Mouse (Mus musculus) heart, embryonic 15.5 days (tissue): Measurements from ENCODE around the gene Ubash3a. TPM values are rescaled to one million over a fixed set of nuclear protein-coding genes. Genes with fewer than 3 reads are reported as not detected.

ENCODE experiments used
- ATAC-seq: fragments of 200-750 bp; cut with Nextera tagmentation; replicated peaks from 2 replicates; pipeline ENCODE4 v1.8.0; 2017; ENCODE audit warnings: low read depth, moderate TSS enrichment; ENCODE audit not compliant: insufficient number of reproducible peaks, insufficient read depth, low FRiP score
- H3K27ac ChIP-seq: fragments of 300-500 bp; sonication (generic); 2 replicates; pipeline ENCODE4 v1.5.1; 2015; ENCODE audit warnings: mild to moderate bottlenecking, inconsistent platforms
- H3K27me3 ChIP-seq: fragments of 300-500 bp; sonication (generic); 2 replicates; pipeline ENCODE4 v1.6.1; 2015; ENCODE audit warnings: inconsistent platforms
- H3K36me3 ChIP-seq: fragments of 300-500 bp; sonication (generic); 2 replicates; pipeline ENCODE4 v1.6.1; 2015; ENCODE audit warnings: mild to moderate bottlenecking, inconsistent platforms
- H3K4me1 ChIP-seq: fragments of 300-500 bp; sonication (generic); replicated peaks from 2 replicates; pipeline ENCODE4 v1.6.1; 2015; ENCODE audit warnings: inconsistent platforms
- H3K4me2 ChIP-seq: fragments of 300-500 bp; sonication (generic); 2 replicates; pipeline ENCODE4 v1.6.1; 2015; ENCODE audit warnings: inconsistent platforms, mild to moderate bottlenecking, moderate library complexity
- H3K4me3 ChIP-seq: fragments of 300-500 bp; sonication (generic); 2 replicates; pipeline ENCODE4 v1.5.1; 2015; ENCODE audit warnings: mild to moderate bottlenecking, inconsistent platforms
- H3K9ac ChIP-seq: fragments of 300-500 bp; sonication (generic); 2 replicates; pipeline ENCODE4 v1.6.1; 2015; ENCODE audit warnings: mild to moderate bottlenecking, inconsistent platforms
- H3K9me3 ChIP-seq: fragments of 300-500 bp; sonication (generic); replicated peaks from 2 replicates; pipeline ENCODE4 v1.6.1; 2016; ENCODE audit warnings: inconsistent platforms
- WGBS: fragments of 180-500 bp; shearing (Covaris S2); methylation state at CpG from one replicate; pipeline ENCODE4 v1.1.7; 2015; ENCODE audit warnings: mixed read lengths; 5-methylcytosine and 5-hydroxymethylcytosine counted together
- polyA plus RNA-seq: library from polyadenylated mRNA; unstranded; fragments of >200 nt; fragmentation: Nextera tagmentation; extraction: Ambion mirVana; gene quantifications from 2 replicates; pipeline ENCODE4 v1.2.1, GENCODE M21; 2015

Gene Ubash3a
- polyA plus RNA-seq, 1 experiment from 2014 or later: 0.37 TPM

- WGBS: 29% methylated on average over 7 of the region's 7 CpGs
Measured at GRCm38 (mm10) chr17:31271136-31271851, 63.6 kb downstream of the Ubash3a start.

DNA sequence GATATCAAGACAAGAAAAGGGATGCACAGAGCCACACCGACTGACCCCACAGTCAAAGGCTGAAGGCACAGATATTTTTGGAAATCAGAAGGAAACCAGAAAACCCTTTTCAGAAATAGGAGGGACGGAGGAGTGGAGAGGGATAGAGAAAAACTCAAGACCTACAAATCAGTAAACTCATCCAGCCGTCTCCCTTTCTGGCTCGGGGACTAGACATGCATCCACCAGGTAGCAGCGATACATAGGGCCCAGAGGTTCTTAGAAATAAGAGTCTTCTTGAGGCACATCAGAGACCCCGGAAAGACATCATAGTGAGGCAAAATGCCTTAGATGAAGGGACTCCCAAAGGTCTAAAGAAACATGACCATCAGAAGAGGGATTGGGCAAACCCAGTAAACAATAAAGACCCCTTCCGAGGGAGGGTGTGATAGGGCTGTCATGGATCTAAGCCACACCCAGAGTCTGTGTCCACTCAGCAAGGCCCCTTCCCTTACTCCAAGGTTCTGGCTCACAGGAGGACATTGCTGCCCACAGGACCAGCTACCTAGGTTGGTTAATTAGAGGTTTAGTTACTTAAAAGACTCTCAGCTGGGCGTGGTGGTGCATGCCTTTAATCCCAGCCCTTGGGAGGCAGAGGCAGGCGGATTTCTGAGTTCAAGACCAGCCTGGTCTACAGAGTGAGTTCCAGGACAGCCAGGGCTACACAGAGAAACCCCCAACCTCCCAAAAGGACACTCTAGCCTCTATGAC, 64.9 kb downstream of the Ubash3a start:
- H3K9ac ChIP-seq: no peak overlapping the region
- no peaks in the 10 kb centered on the region for H3K9me3 ChIP-seq
- 80% methylated on average over 9 of the region's 9 CpGs for WGBS
- no peak overlapping the region for H3K4me2 ChIP-seq
- no peak overlapping the region for H3K4me3 ChIP-seq
- H3K27me3 ChIP-seq: no peaks in the 10 kb centered on the region
- no peak overlapping the region for H3K27ac ChIP-seq
- no peaks in the 10 kb centered on the region for H3K36me3 ChIP-seq
- ATAC-seq: no peak
- peaks cover 10% of the 10 kb centered on the region for H3K4me1 ChIP-seq

More at GRCm38 (mm10) chr17:31271136-31271851, 63.6 kb downstream of the Ubash3a start:
- no peak overlapping the region for H3K27ac ChIP-seq
- H3K4me1 ChIP-seq: peaks cover under 1% of the 10 kb centered on the region; the same call in 1 of the 2 replicates
- no peak overlapping the region for H3K9ac ChIP-seq
- H3K36me3 ChIP-seq: no peaks in the 10 kb centered on the region
- no peak for ATAC-seq
- no peaks in the 10 kb centered on the region for H3K27me3 ChIP-seq
- H3K4me3 ChIP-seq: no peak overlapping the region
- no peaks in the 10 kb centered on the region for H3K9me3 ChIP-seq
- no peak overlapping the region for H3K4me2 ChIP-seq

GRCm38 (mm10) chr17:31273631-31274030, 66.0 kb downstream of the Ubash3a start:
- WGBS: 83% methylated on average over 8 of the region's 8 CpGs
- H3K27ac ChIP-seq: no peak overlapping the region
- peaks cover 10% of the 10 kb centered on the region for H3K4me1 ChIP-seq
- H3K9ac ChIP-seq: no peak overlapping the region
- H3K9me3 ChIP-seq: no peaks in the 10 kb centered on the region
- no peaks in the 10 kb centered on the region for H3K27me3 ChIP-seq
- H3K36me3 ChIP-seq: no peaks in the 10 kb centered on the region
- ATAC-seq: no peak
- H3K4me2 ChIP-seq: no peak overlapping the region
- no peak overlapping the region for H3K4me3 ChIP-seq

DNA sequence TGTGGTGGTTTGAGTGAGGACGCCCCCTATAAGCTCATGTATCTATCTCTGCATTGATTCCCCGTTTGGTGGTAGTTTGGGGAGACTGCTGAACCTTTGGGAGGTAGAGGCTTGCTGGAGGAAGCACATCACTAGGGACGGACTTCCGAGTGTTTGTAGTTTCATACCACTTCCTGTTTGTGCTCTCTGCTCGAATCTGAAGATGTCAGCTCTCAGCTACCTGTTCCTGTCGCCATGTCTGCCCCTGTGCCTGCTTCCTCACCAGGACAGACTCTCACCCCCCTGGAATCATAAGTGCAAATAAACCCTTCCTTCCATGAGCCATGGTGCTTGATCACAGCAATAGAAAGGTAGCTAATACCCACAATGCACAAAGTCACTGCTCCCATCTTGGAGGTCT, 67.5 kb downstream of the Ubash3a start:
- no peak for ATAC-seq
- no peaks in the 10 kb centered on the region for H3K27me3 ChIP-seq
- H3K4me3 ChIP-seq: no peak overlapping the region
- no peaks in the 10 kb centered on the region for H3K9me3 ChIP-seq
- no peak overlapping the region for H3K9ac ChIP-seq
- no peak overlapping the region for H3K27ac ChIP-seq
- peaks cover 10% of the 10 kb centered on the region for H3K4me1 ChIP-seq
- no peaks in the 10 kb centered on the region for H3K36me3 ChIP-seq
- H3K4me2 ChIP-seq: no peak overlapping the region
- 61% methylated on average over 6 of the region's 6 CpGs for WGBS

GRCm38 (mm10) chr17:31276207-31276921, 68.7 kb downstream of the Ubash3a start:
- no peak for ATAC-seq
- H3K27ac ChIP-seq: no peak overlapping the region
- no peaks in the 10 kb centered on the region for H3K27me3 ChIP-seq
- no peaks in the 10 kb centered on the region for H3K36me3 ChIP-seq
- no peaks in the 10 kb centered on the region for H3K9me3 ChIP-seq
- peak overlapping the region; percentile 36; the same call in 1 of the 2 replicates for H3K9ac ChIP-seq
- H3K4me2 ChIP-seq: peak overlapping the region; percentile 85
- WGBS: 29% methylated on average over 9 of the region's 9 CpGs
- peaks cover 10% of the 10 kb centered on the region for H3K4me1 ChIP-seq
- H3K4me3 ChIP-seq: peak overlapping the region; percentile 56

DNA sequence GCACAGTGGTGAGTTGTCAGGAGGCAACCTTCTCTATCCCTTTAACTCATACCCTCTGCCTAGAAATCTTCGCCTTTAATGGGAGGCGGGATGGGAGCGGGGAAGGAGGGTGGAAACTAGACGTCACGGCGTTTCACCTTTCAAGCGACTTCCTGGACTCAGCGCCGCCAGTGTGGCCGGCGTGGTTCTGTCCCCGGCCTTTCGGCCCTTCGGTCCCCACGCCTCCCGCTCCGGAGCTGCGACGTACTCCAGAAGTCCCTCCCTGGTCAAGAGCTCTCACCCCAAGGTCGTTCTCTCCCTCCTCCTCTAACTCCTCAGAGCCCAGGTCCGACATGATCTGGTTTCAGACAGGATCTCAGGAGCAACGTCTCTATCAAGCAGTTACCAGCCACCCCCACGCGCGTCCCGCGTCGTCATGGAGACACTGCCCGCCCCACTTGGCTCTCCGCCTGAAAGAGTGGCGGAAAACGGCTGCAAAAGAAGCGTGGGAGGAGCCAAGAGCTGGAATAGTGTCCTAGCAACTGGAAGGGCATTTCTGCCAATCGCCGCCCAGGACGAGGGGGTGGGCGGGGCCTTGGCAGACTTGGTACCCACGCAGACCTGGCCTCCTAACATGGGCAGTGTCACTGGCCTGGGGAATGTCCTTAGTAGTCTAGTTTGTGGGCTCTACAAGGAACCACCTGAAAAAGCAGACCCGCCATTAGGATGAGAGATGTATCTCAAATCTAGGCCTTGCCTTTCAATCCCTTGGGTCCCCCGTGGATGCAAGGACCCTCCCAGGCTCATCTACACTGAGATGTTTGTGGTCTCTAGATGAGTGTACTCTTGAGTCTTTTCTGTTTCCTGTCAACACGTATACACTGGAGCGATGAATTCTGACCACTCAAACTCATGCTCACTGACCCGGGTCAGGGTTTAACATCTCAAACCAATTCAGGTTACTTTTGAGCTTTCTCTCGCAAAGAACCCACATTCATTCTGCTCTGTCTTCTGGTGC, 69.5 kb downstream of the Ubash3a start, which contains the start of gene Rsph1:
Gene Rsph1 (minus strand): TSS at position 462 of the 997 bp plus-strand sequence.
- Histone ChIP-seq H3K4me2 (peak within 1 kb of the TSS; percentile 85), H3K4me1 (peaks cover 10% of the 10 kb centered on the region), H3K9ac (peak within 1 kb of the TSS; percentile 36; the same call in 1 of the 2 replicates), H3K36me3 (no peaks in the 10 kb centered on the region), H3K4me3 (peak within 1 kb of the TSS; percentile 56), H3K27me3 (no peaks in the 10 kb centered on the region), H3K9me3 (no peaks in the 10 kb centered on the region), H3K27ac (peak within 1 kb of the TSS; percentile 12; the same call in 1 of the 2 replicates)
- peak; percentile 89 for ATAC-seq
- WGBS: 10% methylated on average over 44 of the region's 44 CpGs

DNA sequence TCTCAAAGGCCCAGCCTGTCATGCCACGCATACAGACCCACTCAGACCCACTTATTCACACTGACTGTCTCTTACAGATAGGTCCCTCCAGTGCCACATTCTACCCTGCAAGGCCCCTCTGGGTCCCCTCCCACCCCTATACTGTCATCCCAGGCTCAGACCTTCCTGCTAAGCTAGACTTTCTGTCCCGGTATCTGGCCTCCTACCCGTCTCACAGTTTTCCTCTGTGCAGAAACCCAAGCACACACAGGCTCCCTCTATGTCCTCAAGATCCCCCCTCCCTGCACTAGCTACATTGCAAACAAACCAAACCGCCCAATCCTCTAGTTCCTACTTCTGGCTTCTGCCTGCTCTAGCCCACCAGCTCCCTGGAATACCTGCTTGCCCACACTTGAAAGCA, 70.3 kb downstream of the Ubash3a start:
- H3K4me2 ChIP-seq: no peak overlapping the region
- H3K4me1 ChIP-seq: peaks cover 10% of the 10 kb centered on the region
- no peak overlapping the region for H3K4me3 ChIP-seq
- no peak overlapping the region for H3K9ac ChIP-seq
- H3K27ac ChIP-seq: no peak overlapping the region
- H3K27me3 ChIP-seq: no peaks in the 10 kb centered on the region
- H3K9me3 ChIP-seq: no peaks in the 10 kb centered on the region
- no peaks in the 10 kb centered on the region for H3K36me3 ChIP-seq
- WGBS: 76% methylated on average over 4 of the region's 4 CpGs
- no peak for ATAC-seq

GRCm38 (mm10) chr17:31279541-31279940, 71.9 kb downstream of the Ubash3a start:
- ATAC-seq: no peak
- Histone ChIP-seq H3K27ac (no peak overlapping the region), H3K9me3 (no peaks in the 10 kb centered on the region), H3K9ac (no peak overlapping the region), H3K27me3 (no peaks in the 10 kb centered on the region), H3K4me3 (no peak overlapping the region), H3K4me1 (peaks cover 10% of the 10 kb centered on the region), H3K36me3 (no peaks in the 10 kb centered on the region), H3K4me2 (no peak overlapping the region)
- 56% methylated on average over 9 of the region's 9 CpGs for WGBS

DNA sequence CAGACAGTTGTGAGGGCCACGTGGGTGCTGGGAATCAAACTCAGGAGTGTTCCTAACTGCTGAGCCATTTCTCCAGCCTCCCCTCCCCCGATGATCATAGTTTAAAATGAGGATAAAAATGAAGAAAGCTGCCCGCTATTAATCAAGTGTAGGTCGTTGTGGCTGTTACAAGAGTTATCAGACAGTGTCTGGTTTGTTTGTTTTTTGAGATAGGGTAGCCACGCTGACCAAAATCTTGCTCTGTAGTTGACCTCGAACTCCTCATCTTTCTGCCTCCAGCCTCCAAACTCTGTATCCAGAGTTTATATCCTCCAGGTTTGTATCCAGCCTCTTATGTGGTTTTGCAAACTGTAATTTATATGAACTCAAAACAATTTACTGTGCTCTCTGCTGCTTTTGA, 72.6 kb downstream of the Ubash3a start:
- H3K9ac ChIP-seq: no peak overlapping the region
- H3K4me1 ChIP-seq: peaks cover 10% of the 10 kb centered on the region
- no peaks in the 10 kb centered on the region for H3K36me3 ChIP-seq
- no peak for ATAC-seq
- H3K4me3 ChIP-seq: no peak overlapping the region
- 59% methylated on average over 6 of the region's 6 CpGs for WGBS
- H3K27ac ChIP-seq: no peak overlapping the region
- H3K9me3 ChIP-seq: no peaks in the 10 kb centered on the region
- H3K4me2 ChIP-seq: no peak overlapping the region
- H3K27me3 ChIP-seq: no peaks in the 10 kb centered on the region

GRCm38 (mm10) chr17:31281830-31282686, 74.4 kb downstream of the Ubash3a start:
- Histone ChIP-seq H3K4me1 (0 out of 2 replicates have a peak, but pooled peaks cover 3% of the 10 kb centered on the region), H3K36me3 (no peaks in the 10 kb centered on the region), H3K27ac (no peak overlapping the region), H3K9me3 (no peaks in the 10 kb centered on the region), H3K9ac (no peak overlapping the region), H3K27me3 (no peaks in the 10 kb centered on the region), H3K4me3 (no peak overlapping the region), H3K4me2 (no peak overlapping the region)
- ATAC-seq: no peak
- 46% methylated on average over 19 of the region's 19 CpGs for WGBS
